Mouse (Mus musculus): ENCODE results near the gene Icam1.

DNA sequence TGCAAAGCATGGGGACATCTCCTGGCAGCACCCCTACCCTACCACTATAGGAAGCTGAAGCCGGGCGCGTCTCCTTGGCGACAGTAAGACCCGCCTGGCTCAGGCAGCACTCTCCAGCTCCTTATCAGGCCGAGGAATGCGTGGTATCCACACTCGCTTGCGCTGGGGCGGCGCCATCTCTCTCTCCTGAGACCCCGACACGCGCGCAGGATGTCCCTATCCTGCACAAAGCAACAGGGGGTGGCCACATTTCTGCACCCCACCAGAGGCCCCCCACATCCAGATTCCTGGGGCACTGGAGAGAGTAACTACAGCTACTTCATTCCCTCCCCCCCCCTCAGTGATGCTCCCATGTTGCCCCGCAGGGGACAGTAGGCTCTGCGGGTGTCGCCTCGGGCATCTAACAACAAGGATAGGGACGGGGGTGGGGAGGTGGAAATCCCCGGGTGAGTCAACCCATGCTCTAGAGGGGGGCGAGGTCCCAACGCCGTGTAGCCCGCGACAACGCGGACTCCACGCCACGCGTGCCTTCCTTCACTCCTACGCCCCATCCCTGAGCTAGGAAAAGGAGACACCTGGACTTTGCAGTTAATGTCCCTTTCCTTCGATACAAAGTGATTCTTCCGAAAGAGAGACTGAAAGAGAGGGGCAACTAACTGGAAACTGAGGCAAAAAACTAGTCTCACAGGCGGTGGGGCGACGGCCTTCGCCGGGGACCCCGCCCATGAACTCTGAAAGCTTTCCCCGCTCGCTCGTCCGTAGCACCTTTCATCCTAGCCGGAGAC lies 40.2 kb upstream of the Icam1 start:
- TF ChIP-seq TAL1 (IDR thresholded peaks at IDR 0.05; ENCODE audit: low read length) (no peak), GATA1 (IDR thresholded peaks at IDR 0.05; ENCODE audit: low read length) (no peak)

Measured in erythroblast, embryonic 14.5 days (primary cell).